ENCODE assay signal across 8 mouse cellular contexts in genomic region chr8:94976651-94977417, GRCm38 (mm10). TPM values are rescaled to one million over a fixed set of nuclear protein-coding genes. Genes with fewer than 3 reads are reported as not detected.
DNase-seq lines count a peak whose midpoint lies in the region; ATAC-seq and TF ChIP-seq lines count a peak whose summit lies in the region.

No protein-coding gene starts in this region.

- ATAC-seq in embryonic facial prominence, embryonic 15.5 days (ENCODE audit: insufficient number of reproducible peaks, low FRiP score, low TSS enrichment, low read depth), result peak; percentile 73
- ATAC-seq in kidney, embryonic 15.5 days (replicated peaks; ENCODE audit: low FRiP score), result peak; percentile 65

- no peaks in the 10 kb centered on the region for H3K36me3 ChIP-seq in embryonic facial prominence, embryonic 15.5 days
- H3K36me3 ChIP-seq in kidney, embryonic 15.5 days, result no peaks in the 10 kb centered on the region

- peaks cover 39% of the 10 kb centered on the region for H3K4me1 ChIP-seq in embryonic facial prominence, embryonic 15.5 days
- H3K4me1 ChIP-seq in kidney, embryonic 15.5 days, result peaks cover 66% of the 10 kb centered on the region

- H3K4me3 ChIP-seq in gastrocnemius, adult 2 months, result peak overlapping the region; percentile 28
- H3K4me3 ChIP-seq in embryonic facial prominence, embryonic 15.5 days (replicated peaks), result peak overlapping the region; percentile 40
- H3K4me3 ChIP-seq in kidney, embryonic 15.5 days (replicated peaks), result peak overlapping the region; percentile 41

- WGBS in embryonic facial prominence, embryonic 15.5 days, result 11% methylated on average over 17 of the region's 17 CpGs
- WGBS in kidney, embryonic 15.5 days, result 14% methylated on average over 17 of the region's 17 CpGs

- no peak overlapping the region for H3K27ac ChIP-seq in gastrocnemius, adult 2 months
- H3K27ac ChIP-seq in embryonic facial prominence, embryonic 15.5 days (replicated peaks), result peak overlapping the region; percentile 88
- peak overlapping the region; percentile 92 for H3K27ac ChIP-seq in kidney, embryonic 15.5 days

- no peaks in the 10 kb centered on the region for H3K9me3 ChIP-seq in embryonic facial prominence, embryonic 15.5 days (replicated peaks)
- no peaks in the 10 kb centered on the region for H3K9me3 ChIP-seq in kidney, embryonic 15.5 days (replicated peaks)

- no peaks in the 10 kb centered on the region; the same call in 1 of the 2 replicates for H3K27me3 ChIP-seq in embryonic facial prominence, embryonic 15.5 days
- H3K27me3 ChIP-seq in kidney, embryonic 15.5 days, result 0 out of 2 replicates have a peak, but pooled peaks cover 3% of the 10 kb centered on the region

- intact Hi-C loops in gastrocnemius, adult 2 months (cut with DNase I), result no loop called here
- intact Hi-C loops in gastrocnemius, postnatal 14 days (cut with DNase I; ENCODE audit: low total_unique reads), result no loop called here
- intact Hi-C loops in left cerebral cortex, postnatal 4 days (cut with DNase I), result no loop called here

- DNase-seq in gastrocnemius, adult 2 months, result no peak
- DNase-seq in gastrocnemius, postnatal 14 days, result no peak
- peak; percentile 82 for DNase-seq in lung, postnatal 36 days
- DNase-seq in thymus, postnatal 14 days, result peak; percentile 82
- DNase-seq in left cerebral cortex, postnatal 4 days, result no peak
- DNase-seq in adrenal gland, adult 2 months, result no peak

- H3K9ac ChIP-seq in embryonic facial prominence, embryonic 15.5 days, result no peak overlapping the region
- peak overlapping the region; percentile 46; the same call in 1 of the 2 replicates for H3K9ac ChIP-seq in kidney, embryonic 15.5 days

- TF ChIP-seq CTCF in gastrocnemius, adult 2 months (IDR thresholded peaks at IDR 0.05), result no peak

- peak overlapping the region; percentile 44 for H3K4me2 ChIP-seq in embryonic facial prominence, embryonic 15.5 days (replicated peaks)
- peak overlapping the region; percentile 55 for H3K4me2 ChIP-seq in kidney, embryonic 15.5 days

RNA-seq across cellular contexts. Expression of gene Adgrg1, which starts 2.3 kb away (rescaled TPM):
- total RNA-seq in gastrocnemius, adult 2 months (2021), result 10 to 100 TPM; 20.7 to 27.4 TPM
- total RNA-seq in gastrocnemius, postnatal 14 days (2021), result 10 to 100 TPM; 21.4 to 38.2 TPM
- 29.9 and 31.9 TPM in 2 replicates for polyA plus RNA-seq in embryonic facial prominence, embryonic 15.5 days (2015; fragmentation: Nextera tagmentation; extraction: Ambion mirVana)
- polyA plus RNA-seq in kidney, embryonic 15.5 days (2015; fragmentation: Nextera tagmentation; extraction: Ambion mirVana), result 41.7 and 44.8 TPM in 2 replicates
- total RNA-seq in left cerebral cortex, postnatal 4 days (2021), result 100 to 1,000 TPM; 125 to 153 TPM
- 10 to 100 TPM; 17.3 to 24.3 TPM for total RNA-seq in adrenal gland, adult 2 months (2021)
- 40.2 and 56.5 TPM in 2 replicates for polyA plus RNA-seq in adrenal gland, adult 2 months (2012; rRNA removed)

RNA-seq across cellular contexts. Expression of gene Adgrg3, which starts 40.7 kb away (rescaled TPM):
- total RNA-seq in gastrocnemius, adult 2 months (2021), result under 1 TPM; 0.28 to 0.43 TPM
- total RNA-seq in gastrocnemius, postnatal 14 days (2021), result under 1 TPM; 0.33 TPM
- polyA plus RNA-seq in embryonic facial prominence, embryonic 15.5 days (2015; fragmentation: Nextera tagmentation; extraction: Ambion mirVana), result 3.2 and 3.8 TPM in 2 replicates
- polyA plus RNA-seq in kidney, embryonic 15.5 days (2015; fragmentation: Nextera tagmentation; extraction: Ambion mirVana), result 4.8 TPM in 2 replicates
- total RNA-seq in left cerebral cortex, postnatal 4 days (2021), result 1 to 10 TPM; 1.1 to 2.1 TPM
- 1 to 10 TPM; 2.0 to 2.8 TPM for total RNA-seq in adrenal gland, adult 2 months (2021)
- polyA plus RNA-seq in adrenal gland, adult 2 months (2012; rRNA removed), result 9.1 and 11.2 TPM in 2 replicates

RNA-seq across cellular contexts. Expression of gene Adgrg5, which starts 53.3 kb away (rescaled TPM):
- under 1 TPM in 1 of 2 experiments, not detected in 1; 0.28 TPM for total RNA-seq in gastrocnemius, adult 2 months (2021)
- not detected for total RNA-seq in gastrocnemius, postnatal 14 days (2021)
- 0.07 and 0.08 TPM in 2 replicates for polyA plus RNA-seq in embryonic facial prominence, embryonic 15.5 days (2015; fragmentation: Nextera tagmentation; extraction: Ambion mirVana)
- polyA plus RNA-seq in kidney, embryonic 15.5 days (2015; fragmentation: Nextera tagmentation; extraction: Ambion mirVana), result 0.05 and 0.13 TPM in 2 replicates
- under 1 TPM in 1 of 2 experiments, not detected in 1; 0.74 TPM for total RNA-seq in left cerebral cortex, postnatal 4 days (2021)
- 1 to 10 TPM; 1.1 to 1.3 TPM for total RNA-seq in adrenal gland, adult 2 months (2021)
- polyA plus RNA-seq in adrenal gland, adult 2 months (2012; rRNA removed), result 1.8 and 2.0 TPM in 2 replicates

RNA-seq across cellular contexts. Expression of gene Ccdc102a, which starts 58.9 kb away (rescaled TPM):
- 1 to 10 TPM; 3.0 to 3.8 TPM for total RNA-seq in gastrocnemius, adult 2 months (2021)
- 10 to 100 TPM in 1 of 2 experiments, 1 to 10 TPM in 1; 7.1 to 10.9 TPM for total RNA-seq in gastrocnemius, postnatal 14 days (2021)
- polyA plus RNA-seq in embryonic facial prominence, embryonic 15.5 days (2015; fragmentation: Nextera tagmentation; extraction: Ambion mirVana), result 42.3 and 44.6 TPM in 2 replicates
- polyA plus RNA-seq in kidney, embryonic 15.5 days (2015; fragmentation: Nextera tagmentation; extraction: Ambion mirVana), result 21.6 and 24.1 TPM in 2 replicates
- 1 to 10 TPM; 4.9 to 5.5 TPM for total RNA-seq in left cerebral cortex, postnatal 4 days (2021)
- total RNA-seq in adrenal gland, adult 2 months (2021), result 10 to 100 TPM in 1 of 2 experiments, 1 to 10 TPM in 1; 7.3 to 12.5 TPM
- polyA plus RNA-seq in adrenal gland, adult 2 months (2012; rRNA removed), result 16.5 and 20.4 TPM in 2 replicates

Comparison
In these comparisons a context has a peak if more than half of its experiments do, and no peak if none do; other contexts are left out.
1. DNase-seq: peak in lung, postnatal 36 days (single experiment) and thymus, postnatal 14 days (single experiment); none in gastrocnemius, adult 2 months (single experiment), gastrocnemius, postnatal 14 days (single experiment), left cerebral cortex, postnatal 4 days (single experiment) and adrenal gland, adult 2 months (single experiment).
2. Peak in every context shown above with its lines, with median percentiles within 50 percentile points of each other: H3K4me3 ChIP-seq.